Comparison of ENCODE assay signal across 28 mouse cellular contexts in genomic region chr14:92820061-92820460, GRCm38 (mm10).
"Had no signal": no experiment of that assay in that cellular context is flagged by ENCODE, and none has a peak within 500 bp of the region (broad histone marks: within the 10 kb centered on the region; RNA-seq: fewer than 3 reads in every experiment).

No protein-coding gene starts in this region.

- ATAC-seq: forebrain, embryonic 13.5 days; forebrain, embryonic 14.5 days; forebrain, embryonic 15.5 days; forebrain, embryonic 16.5 days; forebrain, postnatal 0 days had no signal

- H3K4me1 ChIP-seq: embryonic facial prominence, embryonic 10.5 days; embryonic facial prominence, embryonic 12.5 days; embryonic facial prominence, embryonic 13.5 days; embryonic facial prominence, embryonic 15.5 days; forebrain, embryonic 10.5 days; forebrain, embryonic 12.5 days; forebrain, embryonic 13.5 days; forebrain, embryonic 15.5 days had no signal

- H3K27me3 ChIP-seq: embryonic facial prominence, embryonic 12.5 days; embryonic facial prominence, embryonic 13.5 days; embryonic facial prominence, embryonic 15.5 days; forebrain, embryonic 12.5 days; forebrain, embryonic 13.5 days; forebrain, embryonic 15.5 days had no signal

- DNase-seq: cerebellum, adult 18-20 months; cerebellum, adult 2 months; cerebellum, adult 8-10 months; cerebellum, adult 9-10 months; cerebellum, adult 9-11 months; cerebellum, postnatal 10 days; cerebellum, postnatal 14 days; cerebellum, postnatal 25 days; cerebellum, postnatal 36 days; embryo, embryonic 11 days; forebrain, postnatal 0 days; gastrocnemius, adult 2 months; gastrocnemius, postnatal 10 days; gastrocnemius, postnatal 14 days; gastrocnemius, postnatal 25 days; gastrocnemius, postnatal 36 days; heart, adult 11 months had no signal

- H3K27ac ChIP-seq: embryonic facial prominence, embryonic 10.5 days; embryonic facial prominence, embryonic 12.5 days; embryonic facial prominence, embryonic 13.5 days; embryonic facial prominence, embryonic 15.5 days; forebrain, embryonic 10.5 days; forebrain, embryonic 12.5 days; forebrain, embryonic 13.5 days; forebrain, embryonic 15.5 days; gastrocnemius, adult 2 months had no signal

- H3K9ac ChIP-seq: embryonic facial prominence, embryonic 12.5 days; embryonic facial prominence, embryonic 13.5 days; embryonic facial prominence, embryonic 15.5 days; forebrain, embryonic 12.5 days; forebrain, embryonic 13.5 days; forebrain, embryonic 15.5 days; forebrain, postnatal 0 days had no signal

- H3K9me3 ChIP-seq: embryonic facial prominence, embryonic 10.5 days; embryonic facial prominence, embryonic 12.5 days; embryonic facial prominence, embryonic 13.5 days; embryonic facial prominence, embryonic 15.5 days; forebrain, embryonic 10.5 days; forebrain, embryonic 12.5 days; forebrain, embryonic 13.5 days; forebrain, embryonic 15.5 days had no signal

- H3K36me3 ChIP-seq: embryonic facial prominence, embryonic 10.5 days; embryonic facial prominence, embryonic 12.5 days; embryonic facial prominence, embryonic 13.5 days; embryonic facial prominence, embryonic 15.5 days; forebrain, embryonic 10.5 days; forebrain, embryonic 12.5 days; forebrain, embryonic 15.5 days had no signal

- H3K4me3 ChIP-seq: embryonic facial prominence, embryonic 10.5 days; embryonic facial prominence, embryonic 12.5 days; embryonic facial prominence, embryonic 13.5 days; embryonic facial prominence, embryonic 15.5 days; erythroblast, embryonic 14.5 days; forebrain, embryonic 10.5 days; forebrain, embryonic 12.5 days; forebrain, embryonic 13.5 days; forebrain, embryonic 15.5 days; gastrocnemius, adult 2 months had no signal

- H3K4me2 ChIP-seq: embryonic facial prominence, embryonic 12.5 days; embryonic facial prominence, embryonic 13.5 days; embryonic facial prominence, embryonic 15.5 days; forebrain, embryonic 12.5 days; forebrain, embryonic 13.5 days; forebrain, embryonic 15.5 days had no signal
